Mouse (Mus musculus): ENCODE results near the gene Fbxl19.
A peak's percentile ranks its signal among the peaks of the same experiment; 100 is the strongest.
"Not testable (repeated sequence)": the region's sequence is repeated elsewhere in the genome, so short reads cannot be mapped to it uniquely, and the experiment has no call there.

Gene Fbxl19

GRCm38 (mm10) chr7:127766851-127767609 is 22.7 kb downstream of the Fbxl19 start:
- DNase-seq (ENCODE audit: extremely low read depth, insufficient read length, low spot score) = no peak

GRCm38 (mm10) chr7:127767671-127768345 is 23.5 kb downstream of the Fbxl19 start:
- DNase-seq (ENCODE audit: extremely low read depth, insufficient read length, low spot score) = no peak

- no peak for DNase-seq (ENCODE audit: extremely low read depth, insufficient read length, low spot score)
Observed at GRCm38 (mm10) chr7:127768346-127768996, 24.1 kb downstream of the Fbxl19 start.

- peak; percentile 80 for DNase-seq (ENCODE audit: extremely low read depth, insufficient read length, low spot score)
Observed at GRCm38 (mm10) chr7:127768997-127769593, 24.8 kb downstream of the Fbxl19 start.

DNA sequence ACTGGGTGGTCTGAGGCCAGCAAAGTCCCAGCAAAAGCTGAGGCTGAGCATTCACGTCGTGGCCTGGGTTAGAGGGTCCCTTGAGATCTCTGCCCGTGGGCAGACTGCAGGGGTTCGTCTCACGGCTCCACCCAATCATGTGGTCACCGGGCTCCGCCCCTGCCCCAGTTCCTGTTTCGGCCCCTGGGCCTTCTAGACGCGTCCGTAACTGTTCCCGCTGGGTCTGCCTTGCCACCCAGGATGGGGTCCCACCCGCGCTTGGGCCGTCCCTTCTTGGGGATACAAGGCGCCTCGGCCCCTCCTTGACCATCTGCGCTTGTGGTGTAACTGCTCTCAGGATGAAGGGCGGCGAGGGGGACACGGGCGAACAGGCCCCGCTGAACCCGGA is 25.3 kb downstream of the Fbxl19 start, which contains the start of gene Orai3:
Orai3 (plus strand) TSS at position 165 of the 388 bp plus-strand sequence.
- DNase-seq (ENCODE audit: extremely low read depth, insufficient read length, low spot score) = peak; percentile 83

GRCm38 (mm10) chr7:127770039-127770905 is 25.9 kb downstream of the Fbxl19 start:
- no peak for DNase-seq (ENCODE audit: extremely low read depth, insufficient read length, low spot score)

DNA sequence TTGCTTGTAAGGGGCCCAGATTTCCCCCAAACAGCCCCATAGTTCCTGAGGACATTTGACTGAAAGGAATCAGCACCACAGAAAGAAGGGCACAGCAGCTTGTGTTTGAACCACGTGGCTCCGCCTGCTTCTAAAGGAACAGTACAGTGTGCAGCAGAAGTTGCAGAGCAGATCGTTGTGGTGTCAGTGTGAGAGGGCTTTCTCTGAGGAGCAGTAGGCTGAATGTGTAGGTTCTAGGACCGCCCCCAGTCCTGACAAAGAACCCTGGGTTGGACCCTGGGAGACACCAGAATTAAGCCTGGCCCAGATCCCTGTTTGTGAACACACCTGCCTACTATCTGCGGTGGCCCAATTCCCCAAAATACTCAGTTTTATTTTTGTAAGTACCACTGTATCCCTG is 26.9 kb downstream of the Fbxl19 start:
- DNase-seq (ENCODE audit: extremely low read depth, insufficient read length, low spot score) = no peak

DNA sequence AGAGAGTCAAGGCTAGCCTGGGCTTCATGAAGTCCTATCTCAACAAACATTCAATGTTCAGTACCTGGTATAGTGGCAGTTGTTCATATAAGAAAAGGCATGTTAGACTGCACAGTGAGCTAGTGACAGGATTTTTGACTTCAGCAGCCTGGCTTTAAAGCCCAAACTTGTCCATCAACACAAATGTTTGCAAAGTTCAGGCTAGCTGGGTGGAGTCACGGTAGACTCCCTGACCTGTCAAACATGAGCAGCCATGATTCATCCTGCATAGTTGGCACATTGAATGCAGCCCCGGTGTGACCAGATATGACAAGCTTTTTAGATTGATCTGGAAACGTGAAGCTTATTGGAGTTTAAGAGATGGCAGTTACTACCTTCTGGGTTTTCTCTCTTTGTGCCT is 27.7 kb downstream of the Fbxl19 start:
- no peak for DNase-seq (ENCODE audit: extremely low read depth, insufficient read length, low spot score)

- no peak for DNase-seq (ENCODE audit: extremely low read depth, insufficient read length, low spot score)
Observed at GRCm38 (mm10) chr7:127772557-127772956, 28.2 kb downstream of the Fbxl19 start.

DNA sequence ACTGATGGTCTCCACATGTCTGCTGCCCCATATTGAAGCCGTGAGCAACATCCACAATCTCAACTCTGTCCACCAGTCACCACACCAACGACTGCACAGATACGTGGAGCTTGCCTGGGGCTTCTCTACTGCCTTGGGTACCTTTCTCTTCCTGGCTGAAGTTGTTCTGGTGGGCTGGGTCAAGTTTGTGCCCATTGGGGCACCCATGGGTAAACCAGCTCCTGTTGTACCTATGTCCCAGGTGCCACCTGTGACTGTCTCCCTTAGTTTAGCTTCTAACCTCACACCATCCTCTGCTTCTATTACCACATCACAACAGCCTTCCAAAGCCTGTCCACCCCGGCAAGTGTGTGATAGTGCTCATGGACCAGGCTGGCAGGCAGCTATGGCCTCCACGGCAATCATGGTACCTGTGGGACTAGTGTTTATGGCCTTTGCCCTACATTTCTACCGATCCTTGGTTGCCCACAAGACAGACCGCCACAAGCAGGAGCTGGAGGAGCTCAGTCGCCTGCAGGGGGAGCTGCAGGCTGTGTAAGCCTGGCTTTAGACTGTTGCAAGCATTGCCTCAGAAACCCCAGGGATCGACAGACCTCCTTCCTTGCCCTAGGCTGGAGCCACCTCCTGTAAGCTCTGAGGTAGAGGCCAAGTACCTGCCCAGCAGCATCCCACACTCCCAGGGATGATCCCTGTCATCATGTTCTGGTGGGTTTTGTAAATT is 29.5 kb downstream of the Fbxl19 start:
- peak; percentile 48 for DNase-seq (ENCODE audit: extremely low read depth, insufficient read length, low spot score)

- DNase-seq (ENCODE audit: extremely low read depth, insufficient read length, low spot score) = not testable (repeated sequence)
Observed at GRCm38 (mm10) chr7:127775837-127776236, 31.5 kb downstream of the Fbxl19 start.

- DNase-seq (ENCODE audit: extremely low read depth, insufficient read length, low spot score) = peak; percentile 86
Observed at GRCm38 (mm10) chr7:127776426-127776825, 32.1 kb downstream of the Fbxl19 start, which contains the start of gene Setd1a. TSS of gene Setd1a (plus strand) at chr7:127776670.

GRCm38 (mm10) chr7:127776878-127777473 is 32.6 kb downstream of the Fbxl19 start:
- peak; percentile 93 for DNase-seq (ENCODE audit: extremely low read depth, insufficient read length, low spot score)

DNA sequence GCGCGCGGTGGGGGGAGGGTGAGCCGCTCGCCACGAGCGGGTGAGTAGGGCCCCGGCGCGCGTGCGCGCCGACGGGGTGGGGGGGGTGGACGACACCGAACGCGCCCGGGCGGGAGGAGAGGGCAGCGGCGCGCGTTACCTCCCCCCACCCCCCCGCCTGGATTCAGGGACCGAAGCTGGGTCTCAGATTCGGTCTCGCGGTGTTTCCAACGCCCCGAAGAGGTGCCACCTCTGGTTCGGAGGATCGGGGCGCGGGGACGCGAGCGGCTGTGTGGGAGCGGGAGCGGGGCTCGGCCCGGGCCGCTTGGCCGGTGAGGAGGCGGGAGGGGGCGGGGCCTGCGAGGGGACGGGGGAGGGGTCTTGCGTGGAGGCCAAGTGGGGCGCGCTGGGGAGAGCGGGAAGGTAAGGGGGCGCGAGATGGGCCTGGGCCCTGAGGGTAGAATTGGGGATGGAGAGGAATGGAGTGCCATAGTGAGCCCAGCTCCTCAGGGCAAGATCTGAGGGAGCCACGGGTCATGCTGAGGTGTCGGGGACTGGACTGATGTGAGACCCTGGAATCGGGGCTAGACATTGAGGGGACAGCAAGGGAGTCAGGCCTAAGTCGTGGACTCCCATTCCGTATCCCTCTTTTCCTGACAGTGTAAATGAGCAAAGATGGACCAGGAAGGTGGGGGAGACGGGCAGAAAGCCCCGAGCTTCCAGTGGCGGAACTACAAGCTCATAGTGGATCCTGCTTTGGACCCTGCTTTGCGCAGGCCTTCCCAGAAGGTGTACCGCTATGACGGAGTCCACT is 33.3 kb downstream of the Fbxl19 start:
- DNase-seq (ENCODE audit: extremely low read depth, insufficient read length, low spot score) = peak; percentile 65

GRCm38 (mm10) chr7:127778350-127778749 is 34.0 kb downstream of the Fbxl19 start:
- DNase-seq (ENCODE audit: extremely low read depth, insufficient read length, low spot score) = no peak

- no peak for DNase-seq (ENCODE audit: extremely low read depth, insufficient read length, low spot score)
Observed at GRCm38 (mm10) chr7:127785308-127785707, 41.0 kb downstream of the Fbxl19 start, which contains the start of gene Gm49388. TSS of gene Gm49388 (plus strand) at chr7:127785608.

GRCm38 (mm10) chr7:127797076-127797845 is 52.9 kb downstream of the Fbxl19 start:
- no peak for DNase-seq (ENCODE audit: extremely low read depth, insufficient read length, low spot score)

Measured in 3134 (cell line).